Mouse (Mus musculus) midbrain, embryonic 14.5 days (tissue): ENCODE data around the gene Rad51b. TPM values are rescaled to one million over a fixed set of nuclear protein-coding genes. Genes with fewer than 3 reads are reported as not detected.

Source experiments
- ATAC-seq: fragments of 200-750 bp; cut with Nextera tagmentation; 2 replicates; pipeline ENCODE4 v1.8.0; 2017; ENCODE audit warnings: moderate number of reproducible peaks, moderate library complexity; ENCODE audit not compliant: low FRiP score, low TSS enrichment
- DNase-seq: peaks from one replicate; pipeline ENCODE4 v3.0.0-alpha.2; 2015
- H3K27ac ChIP-seq: fragments of 300-500 bp; sonication (generic); replicated peaks from 2 replicates; pipeline ENCODE4 v1.5.1; 2014; ENCODE audit warnings: mild to moderate bottlenecking, low read depth, low read length, moderate library complexity
- H3K27me3 ChIP-seq: fragments of 300-500 bp; sonication (generic); 2 replicates; pipeline ENCODE4 v1.6.1; 2014; ENCODE audit warnings: low read length, control low read depth, mixed read lengths; ENCODE audit not compliant: control insufficient read depth, insufficient read depth
- H3K36me3 ChIP-seq: fragments of 300-500 bp; sonication (generic); 2 replicates; pipeline ENCODE4 v1.6.1; 2014; ENCODE audit warnings: low read length, control low read depth; ENCODE audit not compliant: control insufficient read depth, insufficient read depth
- H3K4me1 ChIP-seq: fragments of 300-500 bp; sonication (generic); 2 replicates; pipeline ENCODE4 v1.6.1; 2014; ENCODE audit warnings: mild to moderate bottlenecking, antibody characterized with exemption, low read length, control low read depth; ENCODE audit not compliant: control insufficient read depth, insufficient read depth
- H3K4me2 ChIP-seq: fragments of 300-500 bp; sonication (generic); 2 replicates; pipeline ENCODE4 v1.6.1; 2014; ENCODE audit warnings: mild to moderate bottlenecking, low read length, moderate library complexity
- H3K4me3 ChIP-seq: fragments of 300-500 bp; sonication (generic); replicated peaks from 2 replicates; pipeline ENCODE4 v1.5.1; 2014; ENCODE audit warnings: low read depth, low read length
- H3K9ac ChIP-seq: fragments of 300-500 bp; sonication (generic); replicated peaks from 2 replicates; pipeline ENCODE4 v1.6.1; 2014; ENCODE audit warnings: mild to moderate bottlenecking, low read length, moderate library complexity
- H3K9me3 ChIP-seq: fragments of 300-500 bp; sonication (generic); 2 replicates; pipeline ENCODE4 v1.6.1; 2016; ENCODE audit warnings: low read length, control low read depth, mixed read lengths; ENCODE audit not compliant: control insufficient read depth
- WGBS: fragments of 180-500 bp; shearing (Covaris S2); extraction: QIAGEN DNeasy Blood & Tissue Kit; methylation state at CpG from one replicate; pipeline ENCODE4 v1.1.7; 2014; 5-methylcytosine and 5-hydroxymethylcytosine counted together
- polyA plus RNA-seq: library from polyadenylated mRNA; unstranded; fragments of >200 nt; fragmentation: Nextera tagmentation; extraction: Ambion mirVana; gene quantifications from 2 replicates; pipeline ENCODE4 v1.2.1, GENCODE M21; 2014

Rad51b gene
- polyA plus RNA-seq, 1 experiment from 2014 or later: 1.6 TPM

- ATAC-seq: no peak
- Histone ChIP-seq H3K27ac (no peak overlapping the region), H3K4me1 (no peaks in the 10 kb centered on the region), H3K36me3 (no peaks in the 10 kb centered on the region), H3K9me3 (peaks cover 15% of the 10 kb centered on the region), H3K4me2 (no peak overlapping the region), H3K9ac (no peak overlapping the region), H3K27me3 (no peaks in the 10 kb centered on the region), H3K4me3 (no peak overlapping the region)
- DNase-seq: no peak
Observed at GRCm38 (mm10) chr12:79725711-79726110, 428.6 kb downstream of the Rad51b start.

GRCm38 (mm10) chr12:79726116-79726515 is 429.0 kb downstream of the Rad51b start:
- H3K4me2 ChIP-seq: no peak overlapping the region
- H3K36me3 ChIP-seq: no peaks in the 10 kb centered on the region
- no peaks in the 10 kb centered on the region for H3K4me1 ChIP-seq
- DNase-seq (no peak), ATAC-seq (no peak)
- peaks cover 15% of the 10 kb centered on the region for H3K9me3 ChIP-seq
- no peaks in the 10 kb centered on the region for H3K27me3 ChIP-seq
- H3K27ac ChIP-seq: no peak overlapping the region
- WGBS: 96% methylated on average over 2 of the region's 2 CpGs
- H3K4me3 ChIP-seq: no peak overlapping the region
- H3K9ac ChIP-seq: no peak overlapping the region

DNA sequence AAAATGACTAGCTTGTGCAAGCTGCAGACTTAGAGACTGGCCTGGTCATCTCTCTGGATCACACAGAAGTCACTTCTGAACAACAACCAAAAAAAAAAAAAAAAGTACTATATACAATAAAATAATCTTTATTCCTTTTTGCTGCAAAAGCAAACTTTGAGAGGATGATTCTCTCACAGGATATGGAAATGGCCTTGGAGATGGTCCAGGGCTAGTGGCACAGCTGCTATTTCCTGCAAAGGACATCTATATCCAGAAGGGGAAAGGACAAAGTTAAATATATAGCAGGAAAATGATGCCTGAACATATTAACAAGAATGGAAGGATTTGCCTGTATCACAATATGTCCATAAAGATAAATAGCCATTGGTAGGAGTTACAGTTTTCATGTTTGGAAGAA is 429.9 kb downstream of the Rad51b start:
- DNase-seq: no peak
- no peaks in the 10 kb centered on the region for H3K27me3 ChIP-seq
- H3K9me3 ChIP-seq: peaks cover 15% of the 10 kb centered on the region
- ATAC-seq: no peak
- no peak overlapping the region for H3K4me2 ChIP-seq
- no peaks in the 10 kb centered on the region for H3K4me1 ChIP-seq
- H3K4me3 ChIP-seq: no peak overlapping the region
- H3K27ac ChIP-seq: no peak overlapping the region
- no peak overlapping the region for H3K9ac ChIP-seq
- no peaks in the 10 kb centered on the region for H3K36me3 ChIP-seq

DNA sequence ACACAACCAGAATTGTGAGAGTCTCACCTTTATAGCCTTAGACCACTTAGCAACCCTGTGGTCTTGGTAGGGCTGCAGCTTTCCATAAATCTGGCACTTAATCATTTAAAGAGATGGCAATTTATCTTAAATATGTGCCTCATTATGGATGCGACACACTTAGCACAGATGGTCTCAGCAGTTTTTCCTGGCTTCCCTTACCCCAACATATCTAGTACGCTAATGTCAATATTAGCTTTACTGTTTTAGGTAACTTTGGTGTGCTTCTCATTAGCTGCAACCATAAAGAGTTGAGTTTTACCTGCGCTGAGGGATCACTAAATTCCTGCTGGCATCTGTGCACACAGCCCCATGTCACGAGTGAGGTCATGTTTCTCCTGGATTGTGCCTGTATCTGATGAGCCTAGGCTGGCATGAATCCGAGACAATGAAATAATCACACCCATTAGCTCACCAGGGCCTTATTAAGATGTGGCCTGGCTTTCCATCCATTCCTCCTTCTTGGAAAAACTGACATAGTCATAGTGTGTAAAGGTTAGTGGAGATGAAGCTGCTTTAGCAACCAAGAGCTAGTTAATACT is 432.9 kb downstream of the Rad51b start:
- Histone ChIP-seq H3K27ac (no peak overlapping the region), H3K27me3 (no peaks in the 10 kb centered on the region), H3K4me2 (no peak overlapping the region), H3K4me1 (no peaks in the 10 kb centered on the region), H3K4me3 (no peak overlapping the region), H3K9me3 (peaks cover 15% of the 10 kb centered on the region), H3K9ac (no peak overlapping the region), H3K36me3 (no peaks in the 10 kb centered on the region)
- no peak for DNase-seq
- ATAC-seq: no peak
- WGBS: 81% methylated on average over 5 of the region's 5 CpGs

- Histone ChIP-seq H3K36me3 (no peaks in the 10 kb centered on the region), H3K9me3 (peaks cover 15% of the 10 kb centered on the region), H3K4me2 (no peak overlapping the region), H3K27me3 (no peaks in the 10 kb centered on the region), H3K4me3 (no peak overlapping the region), H3K27ac (no peak overlapping the region), H3K4me1 (no peaks in the 10 kb centered on the region), H3K9ac (no peak overlapping the region)
- ATAC-seq (no peak), DNase-seq (no peak)
- 87% methylated on average over 6 of the region's 6 CpGs for WGBS
Observed at GRCm38 (mm10) chr12:79731905-79732304, 434.8 kb downstream of the Rad51b start.

DNA sequence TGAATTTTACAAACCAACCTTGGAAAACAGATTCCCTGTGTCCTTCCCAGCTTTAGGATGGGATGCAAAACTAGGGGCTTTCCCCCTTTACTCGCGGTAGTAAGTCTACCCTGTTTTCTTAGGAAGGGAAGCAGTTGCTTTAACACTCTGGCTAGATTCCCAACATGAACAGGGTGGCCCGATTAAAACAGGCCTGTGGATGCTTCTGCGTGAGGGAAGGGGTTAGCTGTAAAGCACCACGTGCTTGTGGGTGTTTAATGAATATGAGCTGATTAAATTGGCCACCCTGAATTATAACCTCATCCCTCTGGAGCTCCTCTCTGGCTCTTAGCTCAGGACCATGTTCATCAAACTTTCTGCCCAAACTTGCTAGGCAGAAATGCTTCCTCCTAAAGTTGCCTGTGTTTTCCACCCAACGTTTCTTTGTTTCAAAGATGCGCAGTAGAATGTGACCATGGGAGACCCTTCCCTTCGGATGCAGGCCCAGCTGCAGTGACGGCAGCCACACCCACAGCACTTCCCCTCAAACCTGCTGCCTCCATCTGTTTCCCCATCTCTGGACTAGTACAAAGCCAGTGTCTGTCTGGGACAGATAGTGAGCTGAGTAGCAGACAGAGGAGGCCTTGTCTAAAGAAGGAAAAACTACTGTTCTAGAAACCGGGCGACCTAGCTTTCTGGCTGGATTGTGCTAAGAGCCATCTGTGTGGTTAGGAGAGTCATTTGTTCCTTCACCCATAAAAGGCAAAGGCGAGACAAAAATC is 435.5 kb downstream of the Rad51b start:
- Histone ChIP-seq H3K9me3 (peaks cover 14% of the 10 kb centered on the region), H3K4me1 (no peaks in the 10 kb centered on the region), H3K4me3 (no peak overlapping the region), H3K9ac (no peak overlapping the region), H3K27ac (no peak overlapping the region), H3K27me3 (no peaks in the 10 kb centered on the region), H3K36me3 (no peaks in the 10 kb centered on the region), H3K4me2 (no peak overlapping the region)
- DNase-seq (no peak), ATAC-seq (no peak)
- WGBS: 67% methylated on average over 12 of the region's 12 CpGs

- Histone ChIP-seq H3K9ac (no peak overlapping the region), H3K4me3 (no peak overlapping the region), H3K27me3 (no peaks in the 10 kb centered on the region), H3K4me2 (no peak overlapping the region), H3K27ac (no peak overlapping the region), H3K36me3 (no peaks in the 10 kb centered on the region), H3K4me1 (no peaks in the 10 kb centered on the region), H3K9me3 (no peaks in the 10 kb centered on the region)
- no peak for DNase-seq
- no peak for ATAC-seq
- 83% methylated on average over 13 of the region's 13 CpGs for WGBS
Observed at GRCm38 (mm10) chr12:79735341-79735785, 438.3 kb downstream of the Rad51b start.

DNA sequence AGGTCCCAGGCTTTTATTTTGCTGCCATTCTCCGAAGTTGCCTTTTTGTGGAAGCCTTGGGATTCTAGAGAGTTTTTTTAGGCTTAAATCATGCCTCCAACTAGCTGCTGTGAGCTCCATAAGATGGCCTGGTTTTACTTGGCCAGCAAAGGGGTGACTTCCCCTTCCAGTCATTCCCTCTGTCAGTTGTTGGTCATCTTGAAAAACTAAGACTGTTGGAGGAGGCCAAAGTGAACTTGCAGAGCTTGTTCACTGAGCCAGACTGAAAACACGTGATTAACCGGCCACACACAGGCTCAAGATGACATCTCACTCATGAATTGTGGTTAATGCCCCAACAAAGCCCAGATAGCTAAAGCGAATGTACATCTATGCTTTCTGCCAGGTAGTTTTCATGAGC is 438.8 kb downstream of the Rad51b start:
- 87% methylated on average over 4 of the region's 4 CpGs for WGBS
- no peak overlapping the region for H3K4me2 ChIP-seq

GRCm38 (mm10) chr12:79738700-79739099 is 441.6 kb downstream of the Rad51b start:
- Histone ChIP-seq H3K36me3 (no peaks in the 10 kb centered on the region), H3K9ac (no peak overlapping the region), H3K9me3 (no peaks in the 10 kb centered on the region), H3K27me3 (no peaks in the 10 kb centered on the region), H3K4me1 (peaks cover 5% of the 10 kb centered on the region; the same call in 1 of the 2 replicates), H3K27ac (no peak overlapping the region), H3K4me2 (no peak overlapping the region), H3K4me3 (no peak overlapping the region)
- DNase-seq (no peak), ATAC-seq (no peak)

More for the DNA sequence above, 438.8 kb downstream of the Rad51b start:
- H3K4me1 ChIP-seq: no peaks in the 10 kb centered on the region
- no peaks in the 10 kb centered on the region for H3K27me3 ChIP-seq
- H3K27ac ChIP-seq: no peak overlapping the region
- H3K4me3 ChIP-seq: no peak overlapping the region
- H3K36me3 ChIP-seq: no peaks in the 10 kb centered on the region
- no peak for ATAC-seq
- no peak overlapping the region for H3K9ac ChIP-seq
- DNase-seq: no peak
- no peaks in the 10 kb centered on the region for H3K9me3 ChIP-seq
